Mouse (Mus musculus): ENCODE measurements around the gene Nf1. TPM values are rescaled to one million over a fixed set of nuclear protein-coding genes. Genes with fewer than 3 reads are reported as not detected.

The Nf1 gene
- polyA plus RNA-seq, 1 experiment from 2014 or later = 14.8 TPM

DNA sequence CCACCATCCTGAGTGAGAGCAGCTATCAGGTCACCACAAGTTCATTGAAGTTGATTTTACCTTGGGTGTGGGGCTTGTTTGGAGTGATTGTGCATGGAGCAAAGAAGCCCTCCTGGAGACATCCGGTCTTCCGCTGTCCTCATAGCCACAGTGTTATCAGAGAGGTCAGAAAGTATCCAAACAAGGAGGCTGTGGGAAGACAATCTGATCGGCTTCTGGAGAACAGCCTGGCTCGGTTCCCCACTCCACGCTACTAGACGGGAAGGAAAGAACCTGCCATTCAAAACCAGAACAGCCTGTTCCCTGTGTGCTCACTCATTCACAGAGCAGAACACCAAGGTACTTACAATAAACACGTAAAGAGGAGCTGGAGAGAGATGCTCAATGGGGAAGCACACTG is 19.7 kb upstream of the Nf1 start:
- 85% methylated on average over 7 of the region's 7 CpGs for WGBS
- Histone ChIP-seq H3K27ac (ENCODE audit: low read depth, low read length) (no peak overlapping the region), H3K4me1 (ENCODE audit: control insufficient read depth, insufficient read depth, low read length) (no peaks in the 10 kb centered on the region), H3K36me3 (ENCODE audit: control insufficient read depth, insufficient read depth, low read length) (no peaks in the 10 kb centered on the region), H3K4me3 (ENCODE audit: low read length) (no peak overlapping the region), H3K9me3 (ENCODE audit: control insufficient read depth, low read length) (no peaks in the 10 kb centered on the region), H3K4me2 (replicated peaks; ENCODE audit: low read depth, low read length) (no peak overlapping the region), H3K27me3 (ENCODE audit: control insufficient read depth, insufficient read depth, low read length) (no peaks in the 10 kb centered on the region), H3K9ac (ENCODE audit: low read depth, low read length) (no peak overlapping the region)
- ATAC-seq (ENCODE audit: low FRiP score, low TSS enrichment) = no peak

DNA sequence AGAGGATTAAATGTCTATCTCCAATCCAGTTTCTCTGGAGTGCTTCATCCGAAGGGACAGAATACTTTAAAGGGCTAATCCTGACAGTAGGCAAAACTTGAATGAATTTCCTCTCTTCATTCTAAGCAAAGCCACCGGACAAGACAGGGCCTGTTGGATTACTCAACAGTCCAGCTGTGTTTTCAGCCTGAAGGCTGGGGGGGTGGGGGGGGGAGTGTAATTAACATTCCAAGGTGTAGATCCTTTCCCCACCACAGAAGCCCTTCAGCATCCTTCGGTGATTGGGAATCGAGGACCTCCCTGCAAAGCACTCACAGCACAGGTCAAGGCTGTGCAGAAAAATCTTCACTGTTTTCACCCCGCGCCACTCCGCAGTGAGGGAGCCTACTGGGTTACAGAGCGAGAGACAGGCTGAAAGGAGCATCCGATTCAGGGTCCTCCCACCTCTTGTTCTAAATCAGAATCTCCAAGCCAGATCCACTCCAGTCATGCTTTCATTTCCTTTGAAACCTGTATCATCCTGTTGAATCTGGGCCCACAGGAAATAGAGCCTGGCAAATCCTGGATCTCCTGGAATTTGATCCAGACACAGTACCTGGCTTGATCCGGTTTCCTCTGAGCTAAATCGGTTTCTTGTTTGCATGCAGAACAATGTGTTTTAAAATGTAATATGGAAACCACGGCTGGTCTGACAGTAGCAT is 15.4 kb upstream of the Nf1 start:
- no peaks in the 10 kb centered on the region for H3K4me1 ChIP-seq (ENCODE audit: control insufficient read depth, insufficient read depth, low read length)
- WGBS = 45% methylated on average over 12 of the region's 12 CpGs
- no peaks in the 10 kb centered on the region for H3K36me3 ChIP-seq (ENCODE audit: control insufficient read depth, insufficient read depth, low read length)
- H3K4me2 ChIP-seq (replicated peaks; ENCODE audit: low read depth, low read length) = no peak overlapping the region
- no peak overlapping the region for H3K9ac ChIP-seq (ENCODE audit: low read depth, low read length)
- H3K9me3 ChIP-seq (ENCODE audit: control insufficient read depth, low read length) = no peaks in the 10 kb centered on the region
- ATAC-seq (ENCODE audit: low FRiP score, low TSS enrichment) = peak; percentile 55; the same call in 1 of the 2 replicates
- no peaks in the 10 kb centered on the region for H3K27me3 ChIP-seq (ENCODE audit: control insufficient read depth, insufficient read depth, low read length)
- H3K27ac ChIP-seq (ENCODE audit: low read depth, low read length) = peak overlapping the region; percentile 30; the same call in 1 of the 2 replicates
- H3K4me3 ChIP-seq (ENCODE audit: low read length) = no peak overlapping the region

DNA sequence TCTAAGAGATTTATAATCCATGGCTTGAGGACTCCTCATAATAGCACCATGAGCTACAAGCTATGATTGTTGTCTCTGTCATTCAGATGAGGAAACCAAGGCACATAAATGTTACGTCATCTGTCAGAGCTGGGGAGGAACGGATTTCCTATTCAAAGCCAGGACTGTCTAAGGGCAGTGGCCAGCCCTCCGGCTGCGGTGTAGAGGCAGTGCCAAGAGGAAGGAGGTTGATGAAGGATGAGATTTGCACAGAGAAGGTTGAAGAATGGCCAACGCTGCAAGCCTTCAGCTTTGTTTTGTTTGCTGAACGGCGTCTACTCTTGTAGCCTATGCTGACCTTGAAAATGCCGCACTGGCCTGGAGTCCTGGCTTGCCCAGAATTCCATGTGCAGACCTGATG is 13.8 kb upstream of the Nf1 start:
- 81% methylated on average over 8 of the region's 8 CpGs for WGBS
- no peaks in the 10 kb centered on the region for H3K36me3 ChIP-seq (ENCODE audit: control insufficient read depth, insufficient read depth, low read length)
- ATAC-seq (ENCODE audit: low FRiP score, low TSS enrichment) = no peak

DNA sequence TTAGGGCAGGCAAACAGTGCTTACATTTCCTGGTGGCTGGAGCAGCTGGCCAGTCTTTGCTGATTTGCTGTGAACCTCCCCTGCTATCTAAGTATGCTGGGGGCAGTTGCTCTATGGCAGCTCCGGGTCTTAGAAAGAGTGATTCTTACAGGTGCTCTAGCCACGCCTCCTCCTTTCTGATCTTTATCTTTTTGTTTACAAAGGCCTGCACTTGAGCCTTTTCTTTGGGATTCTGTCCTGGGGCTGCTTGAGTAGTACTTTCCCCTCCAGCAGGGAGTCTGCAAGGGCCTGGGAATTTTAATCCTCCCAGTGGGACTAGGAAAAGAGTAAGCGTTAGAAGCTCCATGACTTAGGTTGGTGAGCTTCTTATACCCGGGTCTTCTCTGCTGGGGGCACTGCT is 12.4 kb upstream of the Nf1 start:
- H3K36me3 ChIP-seq (ENCODE audit: control insufficient read depth, insufficient read depth, low read length) = no peaks in the 10 kb centered on the region
- H3K4me3 ChIP-seq (ENCODE audit: low read length) = no peak overlapping the region
- ATAC-seq (ENCODE audit: low FRiP score, low TSS enrichment) = no peak
- 30% methylated on average over 4 of the region's 4 CpGs for WGBS
- no peak overlapping the region for H3K9ac ChIP-seq (ENCODE audit: low read depth, low read length)
- H3K27ac ChIP-seq (ENCODE audit: low read depth, low read length) = no peak overlapping the region
- no peak overlapping the region for H3K4me2 ChIP-seq (replicated peaks; ENCODE audit: low read depth, low read length)
- no peaks in the 10 kb centered on the region for H3K4me1 ChIP-seq (ENCODE audit: control insufficient read depth, insufficient read depth, low read length)
- no peaks in the 10 kb centered on the region for H3K9me3 ChIP-seq (ENCODE audit: control insufficient read depth, low read length)
- no peaks in the 10 kb centered on the region for H3K27me3 ChIP-seq (ENCODE audit: control insufficient read depth, insufficient read depth, low read length)

More for the DNA sequence above, 13.8 kb upstream of the Nf1 start:
- H3K4me1 ChIP-seq (ENCODE audit: control insufficient read depth, insufficient read depth, low read length) = no peaks in the 10 kb centered on the region
- H3K4me3 ChIP-seq (ENCODE audit: low read length) = no peak overlapping the region
- H3K9ac ChIP-seq (ENCODE audit: low read depth, low read length) = no peak overlapping the region
- no peaks in the 10 kb centered on the region for H3K27me3 ChIP-seq (ENCODE audit: control insufficient read depth, insufficient read depth, low read length)
- no peak overlapping the region for H3K27ac ChIP-seq (ENCODE audit: low read depth, low read length)
- H3K4me2 ChIP-seq (replicated peaks; ENCODE audit: low read depth, low read length) = no peak overlapping the region
- H3K9me3 ChIP-seq (ENCODE audit: control insufficient read depth, low read length) = no peaks in the 10 kb centered on the region

DNA sequence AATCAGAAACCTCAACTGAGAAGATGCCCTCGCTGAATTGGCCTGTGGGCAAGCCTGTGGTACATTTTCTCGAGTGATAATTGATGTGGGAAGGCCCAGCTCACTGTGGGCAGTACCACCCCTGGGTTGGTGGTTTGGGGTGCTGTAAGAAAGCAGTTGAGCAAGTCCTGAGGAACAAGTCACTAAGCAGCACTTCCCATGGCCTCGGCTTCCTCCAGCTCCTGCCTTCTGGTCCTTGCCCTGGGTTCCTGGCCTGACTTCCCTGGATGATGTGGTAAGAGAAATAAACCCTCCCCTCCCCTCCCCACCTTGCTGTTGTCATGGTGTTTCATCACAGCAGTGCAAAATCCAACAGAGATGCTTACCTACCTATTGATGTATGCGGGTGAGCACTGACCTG is 11.4 kb upstream of the Nf1 start:
- no peaks in the 10 kb centered on the region for H3K27me3 ChIP-seq (ENCODE audit: control insufficient read depth, insufficient read depth, low read length)
- WGBS = 92% methylated on average over 4 of the region's 4 CpGs
- no peak overlapping the region for H3K4me3 ChIP-seq (ENCODE audit: low read length)
- no peaks in the 10 kb centered on the region for H3K4me1 ChIP-seq (ENCODE audit: control insufficient read depth, insufficient read depth, low read length)
- no peak overlapping the region for H3K27ac ChIP-seq (ENCODE audit: low read depth, low read length)
- H3K36me3 ChIP-seq (ENCODE audit: control insufficient read depth, insufficient read depth, low read length) = no peaks in the 10 kb centered on the region
- H3K9me3 ChIP-seq (ENCODE audit: control insufficient read depth, low read length) = no peaks in the 10 kb centered on the region
- H3K4me2 ChIP-seq (replicated peaks; ENCODE audit: low read depth, low read length) = no peak overlapping the region
- no peak for ATAC-seq (ENCODE audit: low FRiP score, low TSS enrichment)
- no peak overlapping the region for H3K9ac ChIP-seq (ENCODE audit: low read depth, low read length)

DNA sequence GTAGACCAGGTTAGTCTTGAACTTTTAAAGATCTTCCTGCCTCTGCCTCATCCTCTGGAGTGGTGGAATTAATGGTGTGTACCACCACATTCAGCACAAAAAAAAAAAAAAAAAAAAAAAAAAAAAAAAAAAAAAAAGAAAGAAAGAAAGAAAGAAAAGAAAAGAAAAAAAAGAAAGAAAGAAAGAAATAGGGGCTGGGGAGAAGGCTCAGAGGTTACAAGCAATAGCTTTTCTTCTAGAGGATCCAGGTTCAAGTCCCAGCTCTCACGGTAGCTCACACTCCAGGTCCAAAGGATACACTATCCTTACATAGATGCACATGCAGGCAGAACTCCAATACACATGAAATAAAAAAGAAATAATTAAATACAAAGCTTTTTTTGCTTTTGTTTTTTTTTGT is 9.9 kb upstream of the Nf1 start:
- Histone ChIP-seq H3K9me3 (ENCODE audit: control insufficient read depth, low read length) (no peaks in the 10 kb centered on the region), H3K9ac (ENCODE audit: low read depth, low read length) (no peak overlapping the region), H3K27me3 (ENCODE audit: control insufficient read depth, insufficient read depth, low read length) (no peaks in the 10 kb centered on the region), H3K4me2 (replicated peaks; ENCODE audit: low read depth, low read length) (no peak overlapping the region), H3K36me3 (ENCODE audit: control insufficient read depth, insufficient read depth, low read length) (no peaks in the 10 kb centered on the region), H3K4me1 (ENCODE audit: control insufficient read depth, insufficient read depth, low read length) (no peaks in the 10 kb centered on the region), H3K27ac (ENCODE audit: low read depth, low read length) (no peak overlapping the region), H3K4me3 (ENCODE audit: low read length) (no peak overlapping the region)
- WGBS = 100% methylated on average over 1 of the region's 1 CpGs
- no peak for ATAC-seq (ENCODE audit: low FRiP score, low TSS enrichment)

DNA sequence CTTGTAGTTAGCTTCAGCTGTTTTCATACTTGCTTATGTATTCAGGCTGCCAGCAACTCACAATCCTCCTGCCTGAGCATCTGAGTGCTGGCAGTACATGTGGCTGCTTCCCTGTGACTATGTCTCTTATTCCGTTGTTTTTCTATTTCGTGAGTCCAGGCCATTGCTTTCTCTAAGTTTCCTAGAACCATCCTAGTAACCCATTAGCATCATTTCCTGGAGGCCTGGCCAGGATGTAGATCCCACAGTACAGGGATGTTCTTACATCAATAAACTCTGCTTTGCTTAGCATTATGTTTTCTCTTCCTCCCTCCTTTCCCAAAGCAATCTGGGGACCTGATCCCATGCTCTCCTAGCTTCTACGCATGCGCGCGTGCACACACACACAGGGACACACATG is 4.4 kb upstream of the Nf1 start:
- WGBS = 91% methylated on average over 6 of the region's 6 CpGs
- Histone ChIP-seq H3K27ac (ENCODE audit: low read depth, low read length) (no peak overlapping the region), H3K9ac (ENCODE audit: low read depth, low read length) (no peak overlapping the region), H3K4me3 (ENCODE audit: low read length) (no peak overlapping the region), H3K4me2 (replicated peaks; ENCODE audit: low read depth, low read length) (no peak overlapping the region), H3K9me3 (ENCODE audit: control insufficient read depth, low read length) (peaks cover 4% of the 10 kb centered on the region; the same call in 1 of the 2 replicates), H3K27me3 (ENCODE audit: control insufficient read depth, insufficient read depth, low read length) (no peaks in the 10 kb centered on the region), H3K4me1 (ENCODE audit: control insufficient read depth, insufficient read depth, low read length) (peaks cover 4% of the 10 kb centered on the region; the same call in 1 of the 2 replicates), H3K36me3 (ENCODE audit: control insufficient read depth, insufficient read depth, low read length) (no peaks in the 10 kb centered on the region)
- ATAC-seq (ENCODE audit: low FRiP score, low TSS enrichment) = no peak

DNA sequence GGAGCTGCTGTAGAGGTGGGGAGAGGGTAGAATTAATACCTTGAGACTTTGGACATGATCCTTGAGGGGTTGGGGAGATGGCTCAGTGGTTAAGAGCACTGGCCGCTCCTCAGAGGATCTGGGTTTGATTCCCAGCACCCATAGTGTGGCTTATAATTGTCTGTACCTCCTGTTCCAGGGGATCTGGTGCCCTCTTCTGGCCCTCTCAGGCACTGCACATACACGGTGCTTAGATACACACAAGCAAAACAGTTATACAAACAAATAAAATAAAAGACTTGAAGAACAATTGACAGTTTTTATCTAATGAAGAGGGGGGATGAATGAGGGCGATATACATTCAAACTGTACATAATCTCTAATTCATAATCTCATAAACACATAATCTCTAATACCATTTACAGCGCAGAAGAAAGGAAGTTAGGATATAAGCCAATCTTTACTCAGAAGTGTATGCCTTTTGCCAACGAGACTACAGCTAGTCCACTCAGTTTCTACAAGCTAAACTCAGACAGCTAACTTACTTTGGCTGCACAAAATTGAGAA is 2.7 kb upstream of the Nf1 start:
- ATAC-seq (ENCODE audit: low FRiP score, low TSS enrichment) = no peak
- no peak overlapping the region for H3K4me3 ChIP-seq (ENCODE audit: low read length)
- no peaks in the 10 kb centered on the region; the same call in 1 of the 2 replicates for H3K36me3 ChIP-seq (ENCODE audit: control insufficient read depth, insufficient read depth, low read length)
- peaks cover 4% of the 10 kb centered on the region; the same call in 1 of the 2 replicates for H3K9me3 ChIP-seq (ENCODE audit: control insufficient read depth, low read length)
- H3K27ac ChIP-seq (ENCODE audit: low read depth, low read length) = no peak overlapping the region
- H3K4me2 ChIP-seq (replicated peaks; ENCODE audit: low read depth, low read length) = no peak overlapping the region
- WGBS = 92% methylated on average over 5 of the region's 5 CpGs
- peaks cover 12% of the 10 kb centered on the region; the same call in 1 of the 2 replicates for H3K4me1 ChIP-seq (ENCODE audit: control insufficient read depth, insufficient read depth, low read length)
- no peaks in the 10 kb centered on the region for H3K27me3 ChIP-seq (ENCODE audit: control insufficient read depth, insufficient read depth, low read length)
- H3K9ac ChIP-seq (ENCODE audit: low read depth, low read length) = no peak overlapping the region

DNA sequence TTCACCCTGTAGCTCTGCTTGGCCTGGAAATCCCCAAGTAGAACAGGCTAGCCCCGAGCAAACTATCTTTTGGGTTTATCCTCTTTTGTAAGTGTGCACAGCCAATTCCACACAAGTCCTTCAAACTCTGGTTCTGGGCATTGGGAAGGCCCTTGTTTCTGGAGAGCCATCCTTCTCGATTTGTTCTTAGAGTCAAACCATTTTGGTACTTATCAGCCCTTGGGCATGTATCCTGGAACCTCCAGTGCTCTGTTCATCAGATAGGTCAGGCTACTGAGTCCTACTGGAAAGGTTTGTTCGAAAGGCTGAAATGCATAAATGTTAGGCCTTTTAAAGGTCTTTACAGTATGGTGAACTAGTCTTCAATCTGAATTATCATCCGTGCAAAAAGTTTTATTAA is 872 bp upstream of the Nf1 start:
- Histone ChIP-seq H3K4me1 (ENCODE audit: control insufficient read depth, insufficient read depth, low read length) (peaks cover 12% of the 10 kb centered on the region; the same call in 1 of the 2 replicates), H3K4me3 (ENCODE audit: low read length) (peak overlapping the region; percentile 94), H3K4me2 (replicated peaks; ENCODE audit: low read depth, low read length) (peak overlapping the region; percentile 76), H3K9ac (ENCODE audit: low read depth, low read length) (peak overlapping the region; percentile 96; the same call in 1 of the 2 replicates), H3K27me3 (ENCODE audit: control insufficient read depth, insufficient read depth, low read length) (no peaks in the 10 kb centered on the region), H3K9me3 (ENCODE audit: control insufficient read depth, low read length) (peaks cover 4% of the 10 kb centered on the region; the same call in 1 of the 2 replicates), H3K36me3 (ENCODE audit: control insufficient read depth, insufficient read depth, low read length) (no peaks in the 10 kb centered on the region; the same call in 1 of the 2 replicates), H3K27ac (ENCODE audit: low read depth, low read length) (peak overlapping the region; percentile 91)
- ATAC-seq (ENCODE audit: low FRiP score, low TSS enrichment) = no peak
- 54% methylated on average over 4 of the region's 4 CpGs for WGBS

Measured in kidney, embryonic 14.5 days (tissue).